Mouse (Mus musculus): ENCODE measurements around the gene Olfr328.
"Not testable (repeated sequence)": the region's sequence is repeated elsewhere in the genome, so short reads cannot be mapped to it uniquely, and the experiment has no call there.

Gene Olfr328

GRCm38 (mm10) chr11:58555536-58555935, at the start of gene Olfr328:
Gene Olfr328, minus strand, starts transcription at chr11:58555636.
- no peak for DNase-seq (ENCODE audit: low read depth)

GRCm38 (mm10) chr11:58605228-58605627, 49.8 kb upstream of the Olfr328 start:
- no peak for DNase-seq (ENCODE audit: low read depth)

- no peak for DNase-seq (ENCODE audit: low read depth)
Observed at GRCm38 (mm10) chr11:58604688-58605087, 49.3 kb upstream of the Olfr328 start.

GRCm38 (mm10) chr11:58602800-58603560, 47.5 kb upstream of the Olfr328 start:
- peak; percentile 5 for DNase-seq (ENCODE audit: low read depth)

- no peak for DNase-seq (ENCODE audit: low read depth)
Observed at GRCm38 (mm10) chr11:58602062-58602461, 46.6 kb upstream of the Olfr328 start.

GRCm38 (mm10) chr11:58597837-58598236, 42.4 kb upstream of the Olfr328 start:
- no peak for DNase-seq (ENCODE audit: low read depth)

GRCm38 (mm10) chr11:58594814-58595213, 39.4 kb upstream of the Olfr328 start, which contains the start of gene Olfr324:
Gene Olfr324, plus strand, starts transcription at chr11:58595114.
- DNase-seq (ENCODE audit: low read depth) = no peak

GRCm38 (mm10) chr11:58588620-58589250, 33.3 kb upstream of the Olfr328 start:
- DNase-seq (ENCODE audit: low read depth) = no peak

- peak; percentile 39 for DNase-seq (ENCODE audit: low read depth)
Observed at GRCm38 (mm10) chr11:58587898-58588348, 32.5 kb upstream of the Olfr328 start.

GRCm38 (mm10) chr11:58578636-58579035, 23.2 kb upstream of the Olfr328 start:
- DNase-seq (ENCODE audit: low read depth) = no peak

GRCm38 (mm10) chr11:58577430-58577829, 22.0 kb upstream of the Olfr328 start, which contains the start of gene Olfr325:
Gene Olfr325, plus strand, starts transcription at chr11:58577730.
- no peak for DNase-seq (ENCODE audit: low read depth)

- no peak for DNase-seq (ENCODE audit: low read depth)
Observed at GRCm38 (mm10) chr11:58570405-58570804, 15.0 kb upstream of the Olfr328 start, which contains the start of gene Olfr224. Gene Olfr224, minus strand, starts transcription at chr11:58570553.

- DNase-seq (ENCODE audit: low read depth) = no peak
Observed at GRCm38 (mm10) chr11:58546322-58546721, 9.1 kb downstream of the Olfr328 start, which contains the start of gene Olfr329-ps. Gene Olfr329-ps, minus strand, starts transcription at chr11:58546422.

GRCm38 (mm10) chr11:58534736-58535135, 20.7 kb downstream of the Olfr328 start, which contains the start of gene Olfr330:
Gene Olfr330, minus strand, starts transcription at chr11:58534836.
- DNase-seq (ENCODE audit: low read depth) = not testable (repeated sequence)

- DNase-seq (ENCODE audit: low read depth) = not testable (repeated sequence)
Observed at GRCm38 (mm10) chr11:58519756-58520155, 35.7 kb downstream of the Olfr328 start.

GRCm38 (mm10) chr11:58518916-58519315, 36.5 kb downstream of the Olfr328 start:
- not testable (repeated sequence) for DNase-seq (ENCODE audit: low read depth)

GRCm38 (mm10) chr11:58509058-58509457, 46.4 kb downstream of the Olfr328 start:
- DNase-seq (ENCODE audit: low read depth) = not testable (repeated sequence)

- not testable (repeated sequence) for DNase-seq (ENCODE audit: low read depth)
Observed at GRCm38 (mm10) chr11:58502472-58502871, 53.0 kb downstream of the Olfr328 start, which contains the start of gene Olfr331. Gene Olfr331, minus strand, starts transcription at chr11:58502572.
